Mouse (Mus musculus): Measurements from ENCODE around the gene Fam83g.

The Fam83g gene

GRCm38 (mm10) chr11:61674839-61675159 is 9.1 kb upstream of the Fam83g start:
- DNase-seq, result peak; percentile 41

- DNase-seq, result no peak
These were observed 8.6 kb upstream of the Fam83g start for GRCm38 (mm10) chr11:61675332-61675731.

GRCm38 (mm10) chr11:61676216-61676854 is 7.6 kb upstream of the Fam83g start:
- no peak for DNase-seq

- no peak for DNase-seq
These were observed 6.2 kb upstream of the Fam83g start for GRCm38 (mm10) chr11:61677709-61678108.

DNA sequence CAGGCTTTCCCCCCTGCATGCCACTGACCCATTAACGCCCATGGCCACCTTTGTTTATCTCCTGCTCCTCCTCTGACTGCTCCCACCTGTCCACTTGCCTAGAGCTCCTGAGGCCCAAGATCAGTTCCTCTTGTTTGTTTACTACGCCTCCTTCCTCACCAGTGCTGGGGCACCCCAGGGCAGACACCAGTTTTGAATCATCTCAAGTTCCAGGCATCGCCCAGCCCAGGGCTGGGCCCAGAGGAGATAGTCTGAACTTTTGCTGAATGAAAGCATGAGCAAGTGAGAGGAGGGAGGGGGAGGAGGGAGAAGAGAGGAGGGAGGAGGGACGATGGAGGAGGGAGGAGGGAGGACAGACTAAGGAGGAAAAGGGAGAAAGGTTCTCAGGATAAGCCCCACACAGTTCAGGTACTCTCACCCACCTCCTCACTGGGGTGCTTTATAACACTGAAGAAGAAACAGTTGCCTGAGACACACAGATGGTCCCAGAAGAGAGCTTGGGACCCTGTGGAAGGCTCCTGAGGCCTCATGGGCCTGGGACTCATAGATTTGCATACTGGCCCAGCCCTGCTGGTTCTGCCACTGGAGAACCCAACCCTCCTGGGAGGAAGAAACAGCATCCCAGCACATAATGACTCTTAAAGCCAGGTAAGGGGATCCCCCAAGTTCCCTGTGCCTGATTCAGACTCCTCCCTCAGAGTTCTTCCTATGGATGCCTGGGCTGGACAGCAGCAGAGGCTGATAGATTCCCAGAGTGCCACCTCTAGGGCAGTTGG is 4.6 kb upstream of the Fam83g start:
- DNase-seq, result no peak

DNA sequence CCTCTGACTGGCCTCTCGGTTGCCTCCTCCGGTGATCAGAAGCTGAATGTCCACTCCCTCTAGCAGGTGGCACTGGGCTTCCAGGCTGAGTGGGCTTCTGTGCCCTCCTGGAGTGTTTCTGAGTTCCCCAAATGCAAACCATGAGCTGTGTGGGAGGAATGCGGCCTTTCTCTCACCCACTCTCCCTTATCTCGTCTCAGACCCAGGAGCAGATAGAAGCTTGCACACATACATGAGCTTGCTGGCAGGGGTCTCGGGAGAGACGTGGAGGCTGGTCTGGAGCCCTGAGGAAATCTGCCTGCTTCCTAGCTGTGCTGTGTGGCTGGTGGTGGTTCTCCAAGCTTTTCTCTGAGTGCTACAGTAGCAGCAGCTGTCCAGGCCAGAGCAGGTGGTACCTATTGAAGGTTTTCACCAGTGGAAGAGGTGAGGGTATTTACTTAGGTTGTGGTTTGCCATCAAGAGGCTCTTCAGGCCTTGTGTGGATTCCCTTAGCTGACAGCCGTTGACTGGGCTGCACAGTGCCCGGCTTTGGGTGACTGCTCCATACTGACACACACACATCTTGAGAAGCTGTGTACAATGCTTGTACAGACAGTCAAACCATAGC is 1.3 kb downstream of the Fam83g start:
- DNase-seq, result no peak

DNA sequence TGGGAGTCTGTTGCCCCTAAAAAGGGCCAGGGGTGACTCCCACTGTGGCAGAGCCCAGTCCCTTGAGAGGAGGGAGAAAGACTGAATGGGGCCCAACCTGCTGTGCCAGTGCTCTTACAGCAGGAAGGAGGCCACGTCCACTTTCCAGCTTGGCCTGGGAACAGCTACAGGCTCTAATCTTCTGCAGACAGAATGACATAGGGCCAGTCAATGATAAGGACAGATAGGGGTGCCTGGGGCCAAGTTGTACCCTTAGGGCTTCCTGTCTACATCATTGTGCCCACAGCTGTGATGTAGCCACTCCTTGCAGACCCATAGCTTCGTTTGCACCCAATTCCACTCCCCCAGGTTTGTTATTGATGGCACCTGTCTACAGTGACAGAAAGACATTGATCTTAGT is 2.2 kb downstream of the Fam83g start:
- no peak for DNase-seq

DNA sequence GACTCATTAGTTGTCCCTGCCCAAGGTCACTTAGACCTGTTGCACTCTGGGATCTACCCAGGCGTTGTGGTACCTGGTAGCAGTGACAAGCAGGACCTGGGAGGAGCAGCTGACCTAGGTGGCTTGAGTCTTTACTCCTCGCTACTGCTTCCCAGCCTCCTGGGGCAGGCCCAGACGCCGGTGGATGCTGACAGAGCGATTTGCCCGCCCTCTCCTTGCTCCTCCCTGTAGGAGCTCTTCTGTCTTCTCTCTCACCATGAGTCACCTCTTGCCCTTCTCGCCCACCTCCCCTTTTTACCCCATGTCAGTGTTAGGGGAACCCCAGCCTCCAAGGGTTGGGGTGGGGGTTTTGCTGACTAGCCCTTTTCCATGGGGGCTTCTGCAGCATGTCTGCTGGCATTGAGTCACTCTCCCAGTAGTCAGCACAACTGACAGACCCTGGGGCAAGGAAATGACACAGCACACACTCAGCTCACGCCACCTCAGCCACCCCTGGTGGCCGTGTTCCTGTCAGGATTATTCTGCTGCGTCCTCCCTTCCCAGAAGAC is 3.1 kb downstream of the Fam83g start:
- no peak for DNase-seq

- no peak for DNase-seq
These were observed 3.7 kb downstream of the Fam83g start for GRCm38 (mm10) chr11:61687595-61687994.

DNA sequence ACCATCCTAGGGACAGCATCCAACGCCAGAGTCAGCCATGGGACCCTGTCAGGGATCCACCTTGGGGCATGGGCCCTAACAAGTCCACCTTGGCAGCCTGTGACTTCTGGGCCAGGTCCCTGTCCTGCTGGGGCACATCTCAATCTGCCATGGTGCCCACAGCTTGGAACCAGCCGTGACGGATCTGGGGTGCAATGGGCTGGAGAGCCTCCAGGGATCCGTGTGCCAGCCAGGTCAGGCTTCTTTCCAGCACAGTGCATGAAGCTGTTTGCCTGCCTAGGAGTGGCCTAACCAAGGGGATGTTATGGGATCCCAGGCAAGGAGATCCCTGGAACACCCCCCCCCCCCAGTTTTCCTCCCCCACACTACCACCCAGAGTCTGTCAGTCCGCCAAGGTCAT is 9.1 kb downstream of the Fam83g start:
- no peak for DNase-seq

DNA sequence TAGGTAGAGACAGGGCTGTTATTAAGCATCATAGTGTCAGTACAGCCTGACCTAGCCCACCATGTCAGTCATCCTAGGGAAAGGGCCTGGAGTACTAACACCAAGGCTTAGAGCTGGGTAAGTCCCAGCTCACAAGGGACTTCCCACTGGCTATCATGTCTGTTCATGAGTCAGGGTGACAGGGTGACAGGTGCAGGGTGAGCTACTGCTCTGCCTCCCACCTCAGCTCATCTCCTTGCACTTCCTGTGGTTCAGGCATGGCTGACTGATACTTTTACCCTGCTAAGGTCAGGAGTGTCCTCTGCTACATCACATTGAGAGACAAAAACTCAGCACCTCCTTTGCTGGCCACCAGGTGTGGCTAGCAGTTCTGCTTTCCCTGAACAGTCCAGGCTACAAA is 15.0 kb downstream of the Fam83g start:
- no peak for DNase-seq

DNA sequence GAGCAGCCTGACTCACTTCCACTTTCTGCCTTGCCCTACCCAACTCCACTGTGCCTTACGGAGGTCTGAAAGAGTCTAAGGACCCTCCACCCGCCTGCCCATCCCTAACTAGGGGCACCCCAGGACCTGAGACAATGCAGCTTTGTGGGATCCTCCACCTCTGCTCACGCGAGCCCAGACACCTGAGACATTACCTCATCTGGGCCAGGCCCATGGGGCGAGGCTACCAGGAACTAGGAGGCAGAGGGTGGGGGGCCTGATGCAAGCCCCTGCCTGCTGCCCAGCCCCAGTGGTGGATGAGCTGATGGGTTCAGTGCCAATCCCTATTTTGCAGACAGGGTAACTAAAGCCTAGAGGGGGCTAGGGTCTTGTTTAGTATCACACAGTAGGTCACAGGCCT is 15.6 kb downstream of the Fam83g start:
- DNase-seq, result no peak

DNA sequence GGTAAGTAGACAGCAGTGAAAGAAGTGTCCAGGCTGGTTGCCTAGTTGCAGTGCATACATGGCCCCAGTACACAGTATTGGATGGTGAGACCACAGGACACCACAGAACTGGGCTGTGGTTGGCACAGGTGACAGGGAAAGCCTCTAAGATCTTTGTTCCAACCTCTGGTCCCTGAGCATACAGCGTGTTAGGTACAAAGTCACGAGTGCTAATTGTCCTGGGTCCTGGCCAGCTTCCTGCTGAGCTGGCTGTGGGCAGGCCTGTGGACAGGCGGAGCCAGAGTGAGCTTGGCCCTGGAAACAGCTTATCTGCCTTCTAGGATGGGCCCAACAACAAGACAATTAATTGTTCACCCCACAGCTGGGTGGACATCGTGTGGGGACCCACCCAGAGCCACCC is 16.0 kb downstream of the Fam83g start:
- DNase-seq, result no peak

DNA sequence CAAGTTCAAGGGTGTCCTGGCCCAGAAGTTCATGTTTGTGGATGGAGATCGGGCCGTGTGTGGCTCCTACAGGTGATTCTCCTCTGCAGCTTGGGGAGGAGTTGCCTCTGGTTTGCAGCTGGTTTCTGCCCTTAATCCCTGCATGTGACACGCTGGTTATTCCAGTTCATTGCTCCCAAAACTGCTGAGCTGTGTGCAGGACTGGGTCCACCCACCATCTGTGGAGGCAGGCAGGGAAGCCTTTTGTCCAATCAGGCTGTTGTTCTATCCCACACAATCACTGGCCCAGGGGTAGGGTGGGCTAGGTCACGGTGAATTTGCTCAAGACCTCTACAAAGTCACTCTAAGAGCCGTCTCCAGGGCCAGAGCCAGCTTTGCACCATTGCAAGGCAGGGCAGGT is 17.8 kb downstream of the Fam83g start:
- DNase-seq, result no peak

DNA sequence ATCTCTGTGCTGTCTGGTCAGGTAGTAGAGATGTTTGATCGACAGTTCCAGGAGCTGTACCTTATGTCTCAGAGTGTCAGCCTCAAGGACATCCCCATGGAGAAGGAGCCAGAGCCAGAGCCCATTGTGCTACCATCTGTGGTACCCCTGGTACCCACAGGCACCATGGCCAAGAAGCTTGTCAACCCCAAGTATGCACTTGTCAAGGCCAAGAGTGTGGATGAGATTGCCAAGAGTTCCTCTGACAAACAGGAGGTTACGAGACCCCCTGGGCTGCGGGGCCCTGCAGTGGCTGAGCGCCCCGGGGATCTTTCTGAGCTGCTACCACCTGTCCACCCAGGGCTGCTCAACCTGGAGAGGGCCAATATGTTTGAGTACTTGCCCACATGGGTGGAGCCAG is 18.6 kb downstream of the Fam83g start:
- DNase-seq, result no peak

GRCm38 (mm10) chr11:61705581-61705980 is 21.7 kb downstream of the Fam83g start:
- no peak for DNase-seq

- DNase-seq, result no peak
These were observed 22.3 kb downstream of the Fam83g start for GRCm38 (mm10) chr11:61706232-61706631.

- peak; percentile 20 for DNase-seq
These were observed 25.0 kb downstream of the Fam83g start for GRCm38 (mm10) chr11:61708928-61709327.

GRCm38 (mm10) chr11:61713157-61713855 is 29.4 kb downstream of the Fam83g start:
- no peak for DNase-seq

DNA sequence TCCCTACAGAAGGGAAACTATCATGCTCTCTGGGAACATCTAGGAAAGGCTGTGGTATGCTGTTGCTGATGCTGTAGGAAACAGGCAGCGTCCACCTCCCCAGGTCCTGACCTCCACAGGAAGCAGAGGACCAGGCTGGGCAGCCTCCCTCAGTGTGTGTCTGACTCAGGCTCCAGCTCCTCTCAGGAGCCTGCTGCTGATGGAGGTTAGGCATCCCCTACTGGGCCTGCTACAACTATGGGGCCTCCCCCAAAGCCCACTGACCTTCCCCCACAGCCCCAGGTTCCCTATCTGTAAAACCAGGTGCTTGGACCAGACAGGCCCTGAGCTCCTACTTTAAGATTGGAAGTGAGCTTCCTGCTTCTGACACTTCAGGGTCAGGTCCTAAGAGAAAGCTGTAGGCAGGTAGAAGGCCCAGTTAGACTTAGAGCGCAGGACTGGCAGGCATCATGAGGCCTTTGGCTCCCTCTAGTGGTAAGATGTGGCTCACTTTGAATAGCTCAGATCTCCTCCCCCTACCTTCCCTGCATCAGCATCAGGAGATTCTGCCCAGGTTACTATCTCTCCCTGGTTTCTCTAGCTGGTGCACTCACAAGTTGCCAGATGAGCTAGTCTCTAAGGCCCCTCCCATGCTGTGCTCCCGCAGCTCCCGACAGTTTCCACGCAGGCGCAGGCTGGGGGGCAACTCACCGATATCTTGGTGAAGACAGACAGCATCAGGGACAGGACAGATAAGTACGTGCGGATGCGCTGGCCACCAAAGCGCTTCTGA is 30.6 kb downstream of the Fam83g start:
- DNase-seq, result peak; percentile 79

GRCm38 (mm10) chr11:61715130-61715529 is 31.2 kb downstream of the Fam83g start:
- no peak for DNase-seq

GRCm38 (mm10) chr11:61717990-61718389 is 34.1 kb downstream of the Fam83g start:
- DNase-seq, result no peak

DNA sequence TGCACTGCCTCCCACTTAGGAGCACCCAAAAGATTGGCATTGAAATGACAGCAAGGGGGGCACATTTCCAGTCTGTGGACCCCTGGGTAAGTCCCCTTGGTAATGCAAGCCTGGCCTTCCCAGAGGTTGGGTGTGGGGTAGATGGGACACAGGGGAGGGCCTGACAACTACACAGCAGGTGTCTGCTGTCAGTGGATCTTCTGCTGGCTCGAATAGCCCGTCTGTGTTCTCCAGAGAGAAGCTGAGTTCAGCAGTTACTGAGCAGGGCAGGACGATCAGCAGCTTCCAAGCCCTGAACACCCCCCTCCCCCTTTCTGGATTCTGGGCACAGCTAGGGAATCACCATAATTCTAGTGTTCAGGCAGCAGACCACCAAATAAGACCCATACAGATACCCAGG is 35.5 kb downstream of the Fam83g start:
- no peak for DNase-seq

Data from thymus, postnatal 14 days (tissue).